Mouse (Mus musculus): ENCODE results near the gene Il1r1. TPM values are rescaled to one million over a fixed set of nuclear protein-coding genes. Genes with fewer than 3 reads are reported as not detected.

The Il1r1 gene
- total RNA-seq, 2 experiments from 2014 or later = 5.0 to 9.7 TPM

GRCm38 (mm10) chr1:40266431-40267260 lies 41.8 kb downstream of the Il1r1 start:
- ATAC-seq (replicated peaks; ENCODE audit: low FRiP score, poor library complexity, severe bottlenecking) = peak; percentile 62

- ATAC-seq (replicated peaks; ENCODE audit: low FRiP score, poor library complexity, severe bottlenecking) = no peak
These were observed 43.0 kb downstream of the Il1r1 start for GRCm38 (mm10) chr1:40267846-40268245.

GRCm38 (mm10) chr1:40268536-40268935 lies 43.7 kb downstream of the Il1r1 start:
- ATAC-seq (replicated peaks; ENCODE audit: low FRiP score, poor library complexity, severe bottlenecking) = no peak

GRCm38 (mm10) chr1:40270415-40270814 lies 45.5 kb downstream of the Il1r1 start:
- ATAC-seq (replicated peaks; ENCODE audit: low FRiP score, poor library complexity, severe bottlenecking) = peak; percentile 85

- ATAC-seq (replicated peaks; ENCODE audit: low FRiP score, poor library complexity, severe bottlenecking) = 0 out of 2 replicates have a peak, but pooled peaks have one; percentile 3
These were observed 46.2 kb downstream of the Il1r1 start for GRCm38 (mm10) chr1:40271052-40271451.

- ATAC-seq (replicated peaks; ENCODE audit: low FRiP score, poor library complexity, severe bottlenecking) = no peak
These were observed 46.7 kb downstream of the Il1r1 start for GRCm38 (mm10) chr1:40271486-40272055.

- no peak for ATAC-seq (replicated peaks; ENCODE audit: low FRiP score, poor library complexity, severe bottlenecking)
These were observed 47.3 kb downstream of the Il1r1 start for GRCm38 (mm10) chr1:40272204-40272603.

- no peak for ATAC-seq (replicated peaks; ENCODE audit: low FRiP score, poor library complexity, severe bottlenecking)
These were observed 48.6 kb downstream of the Il1r1 start for GRCm38 (mm10) chr1:40273491-40273890.

- ATAC-seq (replicated peaks; ENCODE audit: low FRiP score, poor library complexity, severe bottlenecking) = no peak
These were observed 50.6 kb downstream of the Il1r1 start for GRCm38 (mm10) chr1:40275285-40276013.

GRCm38 (mm10) chr1:40277944-40278343 lies 53.1 kb downstream of the Il1r1 start:
- ATAC-seq (replicated peaks; ENCODE audit: low FRiP score, poor library complexity, severe bottlenecking) = no peak

- ATAC-seq (replicated peaks; ENCODE audit: low FRiP score, poor library complexity, severe bottlenecking) = no peak
These were observed 53.8 kb downstream of the Il1r1 start for GRCm38 (mm10) chr1:40278720-40279119.

GRCm38 (mm10) chr1:40279182-40279743 lies 54.4 kb downstream of the Il1r1 start:
- ATAC-seq (replicated peaks; ENCODE audit: low FRiP score, poor library complexity, severe bottlenecking) = no peak

- ATAC-seq (replicated peaks; ENCODE audit: low FRiP score, poor library complexity, severe bottlenecking) = no peak
These were observed 57.1 kb downstream of the Il1r1 start for GRCm38 (mm10) chr1:40281950-40282349.

- no peak for ATAC-seq (replicated peaks; ENCODE audit: low FRiP score, poor library complexity, severe bottlenecking)
These were observed 57.5 kb downstream of the Il1r1 start for GRCm38 (mm10) chr1:40282394-40282793.

- ATAC-seq (replicated peaks; ENCODE audit: low FRiP score, poor library complexity, severe bottlenecking) = no peak
These were observed 59.1 kb downstream of the Il1r1 start for GRCm38 (mm10) chr1:40283995-40284394.

GRCm38 (mm10) chr1:40290489-40291255 lies 65.8 kb downstream of the Il1r1 start:
- no peak; the same call in 1 of the 2 replicates for ATAC-seq (replicated peaks; ENCODE audit: low FRiP score, poor library complexity, severe bottlenecking)

- no peak for ATAC-seq (replicated peaks; ENCODE audit: low FRiP score, poor library complexity, severe bottlenecking)
These were observed 67.4 kb downstream of the Il1r1 start for GRCm38 (mm10) chr1:40292231-40292630.

GRCm38 (mm10) chr1:40293891-40294290 lies 69.0 kb downstream of the Il1r1 start:
- no peak for ATAC-seq (replicated peaks; ENCODE audit: low FRiP score, poor library complexity, severe bottlenecking)

GRCm38 (mm10) chr1:40294824-40295223 lies 69.9 kb downstream of the Il1r1 start:
- ATAC-seq (replicated peaks; ENCODE audit: low FRiP score, poor library complexity, severe bottlenecking) = no peak

GRCm38 (mm10) chr1:40298053-40298452 lies 73.2 kb downstream of the Il1r1 start:
- ATAC-seq (replicated peaks; ENCODE audit: low FRiP score, poor library complexity, severe bottlenecking) = 0 out of 2 replicates have a peak, but pooled peaks have one; percentile 33
